Mouse (Mus musculus) bone marrow macrophage, adult 2 months (primary cell): ENCODE results near the gene Rab26.

Experiments used
- CTCF ChIP-seq: IDR thresholded peaks from 2 replicates; pipeline ENCODE4 v1.5.1; 2012; ENCODE audit warnings: low read depth, mild to moderate bottlenecking, low read length, moderate library complexity
- POLR2A ChIP-seq: IDR thresholded peaks from 2 replicates; pipeline ENCODE4 v1.6.1; 2012; ENCODE audit warnings: mild to moderate bottlenecking, low read depth, low read length, borderline replicate concordance

GRCm38 (mm10) chr17:24480201-24480826 is 53.7 kb downstream of the Rab26 start:
- no peak for TF ChIP-seq CTCF
- no peak for TF ChIP-seq POLR2A
